Mouse (Mus musculus) kidney, postnatal 0 days (tissue): ENCODE results near the gene Susd5. TPM values are rescaled to one million over a fixed set of nuclear protein-coding genes. Genes with fewer than 3 reads are reported as not detected.

Experiments
- ATAC-seq: fragments of 200-750 bp; cut with Nextera tagmentation; replicated peaks from 2 replicates; pipeline ENCODE4 v1.8.0; 2017; ENCODE audit warnings: low read depth, moderate number of reproducible peaks, moderate TSS enrichment, moderate library complexity; ENCODE audit not compliant: low FRiP score
- DNase-seq: peaks from one replicate; pipeline ENCODE4 v3.0.0-alpha.2; 2016; ENCODE audit warnings: low spot score
- H3K27ac ChIP-seq: fragments of 300-500 bp; sonication (generic); 2 replicates; pipeline ENCODE4 v1.5.1; 2014; ENCODE audit warnings: mild to moderate bottlenecking
- H3K27me3 ChIP-seq: fragments of 300-500 bp; sonication (generic); 2 replicates; pipeline ENCODE4 v1.6.1; 2014; ENCODE audit warnings: low read length, mixed read lengths; ENCODE audit not compliant: insufficient read depth
- H3K36me3 ChIP-seq: fragments of 300-500 bp; sonication (generic); 2 replicates; pipeline ENCODE4 v1.6.1; 2014; ENCODE audit warnings: low read length, mixed read lengths; ENCODE audit not compliant: insufficient read depth
- H3K4me1 ChIP-seq: fragments of 300-500 bp; sonication (generic); replicated peaks from 2 replicates; pipeline ENCODE4 v1.6.1; 2014; ENCODE audit warnings: antibody characterized with exemption, low read length, mixed read lengths; ENCODE audit not compliant: insufficient read depth
- H3K4me2 ChIP-seq: fragments of 300-500 bp; sonication (generic); 2 replicates; pipeline ENCODE4 v1.6.1; 2014; ENCODE audit warnings: mild to moderate bottlenecking, low read length, moderate library complexity, mixed read lengths
- H3K4me3 ChIP-seq: fragments of 300-500 bp; sonication (generic); replicated peaks from 2 replicates; pipeline ENCODE4 v1.5.1; 2014; ENCODE audit warnings: low read depth, low read length
- H3K9ac ChIP-seq: fragments of 300-500 bp; sonication (generic); 2 replicates; pipeline ENCODE4 v1.6.1; 2014; ENCODE audit warnings: low read depth, low read length
- H3K9me3 ChIP-seq: fragments of 300-500 bp; sonication (generic); replicated peaks from 2 replicates; pipeline ENCODE4 v1.6.1; 2016; ENCODE audit warnings: low read length, inconsistent platforms, mixed read lengths
- CTCF ChIP-seq: IDR thresholded peaks from 2 replicates; pipeline ENCODE4 v1.5.1; 2016; ENCODE audit warnings: antibody characterized with exemption, low read depth, mild to moderate bottlenecking, moderate library complexity
- WGBS: fragments of 180-500 bp; shearing (Covaris S2); extraction: QIAGEN DNeasy Blood & Tissue Kit; methylation state at CpG from one replicate; pipeline ENCODE4 v1.1.7; 2014; 5-methylcytosine and 5-hydroxymethylcytosine counted together
- polyA plus RNA-seq: library from polyadenylated mRNA; unstranded; fragments of >200 nt; fragmentation: Nextera tagmentation; extraction: Ambion mirVana; gene quantifications from 2 replicates; pipeline ENCODE4 v1.2.1, GENCODE M21; 2015

The Susd5 gene
- polyA plus RNA-seq, 1 experiment from 2014 or later = 0.82 TPM

- DNase-seq (no peak), ATAC-seq (no peak)
- H3K36me3 ChIP-seq = no peaks in the 10 kb centered on the region
- no peaks in the 10 kb centered on the region for H3K4me1 ChIP-seq
- H3K27me3 ChIP-seq = peaks cover 11% of the 10 kb centered on the region; the same call in 1 of the 2 replicates
- no peak overlapping the region for H3K27ac ChIP-seq
- WGBS = 77% methylated on average over 4 of the region's 4 CpGs
- no peak overlapping the region for H3K4me3 ChIP-seq
- no peak overlapping the region for H3K4me2 ChIP-seq
- TF ChIP-seq CTCF = no peak
- no peak overlapping the region for H3K9ac ChIP-seq
- no peaks in the 10 kb centered on the region for H3K9me3 ChIP-seq
Measured at GRCm38 (mm10) chr9:114052031-114052430, 4.9 kb upstream of the Susd5 start.

GRCm38 (mm10) chr9:114052866-114053265 is 4.1 kb upstream of the Susd5 start:
- H3K4me3 ChIP-seq = no peak overlapping the region
- DNase-seq (no peak), ATAC-seq (no peak)
- H3K36me3 ChIP-seq = no peaks in the 10 kb centered on the region
- 75% methylated on average over 6 of the region's 6 CpGs for WGBS
- no peak overlapping the region for H3K4me2 ChIP-seq
- H3K4me1 ChIP-seq = 0 out of 2 replicates have a peak, but pooled peaks cover 4% of the 10 kb centered on the region
- no peak overlapping the region for H3K9ac ChIP-seq
- H3K27ac ChIP-seq = no peak overlapping the region
- peaks cover 19% of the 10 kb centered on the region; the same call in 1 of the 2 replicates for H3K27me3 ChIP-seq
- no peaks in the 10 kb centered on the region for H3K9me3 ChIP-seq
- TF ChIP-seq CTCF = no peak

- Histone ChIP-seq H3K27me3 (no peaks in the 10 kb centered on the region), H3K4me3 (no peak overlapping the region), H3K9ac (no peak overlapping the region), H3K36me3 (no peaks in the 10 kb centered on the region), H3K9me3 (no peaks in the 10 kb centered on the region), H3K4me1 (no peaks in the 10 kb centered on the region), H3K27ac (no peak overlapping the region), H3K4me2 (no peak overlapping the region)
- DNase-seq (no peak), ATAC-seq (no peak)
- no peak for TF ChIP-seq CTCF
- WGBS = 49% methylated on average over 11 of the region's 12 CpGs
Measured at GRCm38 (mm10) chr9:114068494-114069053, 11.6 kb downstream of the Susd5 start.

GRCm38 (mm10) chr9:114069372-114069771 is 12.4 kb downstream of the Susd5 start:
- H3K9ac ChIP-seq = no peak overlapping the region
- 45% methylated on average over 6 of the region's 6 CpGs for WGBS
- no peaks in the 10 kb centered on the region for H3K36me3 ChIP-seq
- no peak overlapping the region for H3K4me3 ChIP-seq
- peak; percentile 71; the same call in 1 of the 2 replicates for ATAC-seq
- H3K27ac ChIP-seq = no peak overlapping the region
- H3K27me3 ChIP-seq = no peaks in the 10 kb centered on the region
- no peak overlapping the region for H3K4me2 ChIP-seq
- no peaks in the 10 kb centered on the region for H3K4me1 ChIP-seq
- DNase-seq = peak; percentile 11
- no peak for TF ChIP-seq CTCF
- no peaks in the 10 kb centered on the region for H3K9me3 ChIP-seq

- TF ChIP-seq CTCF = no peak
- H3K9me3 ChIP-seq = no peaks in the 10 kb centered on the region
- DNase-seq = no peak
- ATAC-seq = no peak
- no peak overlapping the region for H3K4me2 ChIP-seq
- no peak overlapping the region for H3K9ac ChIP-seq
- no peaks in the 10 kb centered on the region for H3K4me1 ChIP-seq
- H3K36me3 ChIP-seq = no peaks in the 10 kb centered on the region
- no peaks in the 10 kb centered on the region for H3K27me3 ChIP-seq
- no peak overlapping the region for H3K27ac ChIP-seq
- 81% methylated on average over 19 of the region's 19 CpGs for WGBS
- no peak overlapping the region for H3K4me3 ChIP-seq
Measured at GRCm38 (mm10) chr9:114073681-114074080, 16.7 kb downstream of the Susd5 start.

GRCm38 (mm10) chr9:114086422-114086821 is 29.5 kb downstream of the Susd5 start:
- Histone ChIP-seq H3K9me3 (no peaks in the 10 kb centered on the region), H3K4me3 (no peak overlapping the region), H3K4me1 (no peaks in the 10 kb centered on the region), H3K27me3 (no peaks in the 10 kb centered on the region), H3K9ac (no peak overlapping the region), H3K36me3 (no peaks in the 10 kb centered on the region), H3K27ac (no peak overlapping the region), H3K4me2 (no peak overlapping the region)
- DNase-seq (no peak), ATAC-seq (no peak)
- 88% methylated on average over 3 of the region's 3 CpGs for WGBS
- no peak for TF ChIP-seq CTCF
